Mouse (Mus musculus) embryo, embryonic 10 days (tissue): ENCODE results near the gene Acsl1.
A peak's percentile ranks its signal among the peaks of the same experiment; 100 is the strongest.

Experiments used
- DNase-seq: peaks from one replicate; pipeline ENCODE4 v3.0.0-alpha.2; 2015; ENCODE audit warnings: low spot score

Acsl1 gene

GRCm38 (mm10) chr8:46470792-46471781 is at the start of gene Acsl1:
TSS of gene Acsl1 (plus strand) at chr8:46471037.
- peak; percentile 99 for DNase-seq

GRCm38 (mm10) chr8:46421515-46421914 is 49.3 kb upstream of the Acsl1 start:
- peak; percentile 20 for DNase-seq

- DNase-seq: no peak
These were observed 42.9 kb upstream of the Acsl1 start for GRCm38 (mm10) chr8:46427940-46428339.

DNA sequence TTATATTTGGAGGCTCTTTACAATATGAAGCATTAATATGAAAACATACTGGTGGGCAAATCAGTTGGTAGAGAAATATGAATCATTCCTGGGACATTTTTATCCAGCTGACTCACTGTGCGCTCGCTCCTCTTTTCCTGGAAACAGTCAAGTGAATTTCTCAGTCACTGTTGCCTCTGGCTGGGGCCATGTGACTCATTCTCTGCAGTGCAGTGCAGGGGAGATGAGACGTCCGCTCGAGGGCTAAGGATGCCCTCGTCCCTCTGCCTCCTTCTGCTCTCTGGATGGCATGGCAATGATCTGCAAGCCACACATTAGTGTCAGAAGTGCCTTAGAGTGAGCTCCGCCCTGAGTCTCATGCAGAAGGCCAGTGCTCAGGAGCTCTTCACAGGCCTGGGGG is 41.0 kb upstream of the Acsl1 start:
- no peak for DNase-seq

DNA sequence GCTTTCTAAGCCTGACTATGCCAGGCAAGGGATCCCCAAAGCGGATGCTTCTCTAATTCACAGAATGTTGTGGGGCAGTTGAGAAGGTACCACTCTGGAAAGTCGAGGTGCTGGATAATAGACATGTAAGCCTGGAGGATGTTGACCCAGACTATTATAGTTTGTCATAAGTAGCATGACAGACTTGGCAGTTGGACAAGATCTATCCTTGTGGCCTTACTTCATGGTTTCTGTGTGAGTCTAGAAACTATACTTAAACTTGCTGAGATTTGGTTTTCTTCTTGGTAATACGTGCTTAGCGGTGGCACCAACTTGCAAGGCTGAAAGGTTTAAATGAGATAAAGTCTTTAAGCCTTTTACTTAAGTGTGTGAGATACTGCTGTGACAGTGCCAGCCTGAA is 38.9 kb upstream of the Acsl1 start:
- no peak for DNase-seq

DNA sequence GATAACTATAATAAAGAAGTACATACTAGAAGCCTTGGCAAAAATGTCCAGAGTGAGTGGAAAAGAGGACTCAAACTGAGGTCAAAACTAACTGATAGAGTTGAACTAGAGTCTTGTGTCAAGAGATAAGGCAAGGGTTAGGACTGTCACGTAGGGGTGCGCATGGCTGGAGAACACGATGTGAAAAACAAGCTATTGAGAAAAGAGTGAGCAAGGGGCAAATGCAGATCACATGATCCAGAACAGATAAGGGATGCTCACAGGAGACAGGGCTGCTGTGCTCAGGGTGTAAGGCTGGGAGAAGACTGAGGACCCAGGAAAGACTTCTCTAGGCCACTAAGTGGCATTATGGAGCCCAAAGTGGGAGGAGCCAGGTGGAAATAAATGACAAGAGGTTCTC is 38.3 kb upstream of the Acsl1 start:
- DNase-seq: no peak

GRCm38 (mm10) chr8:46433656-46434055 is 37.2 kb upstream of the Acsl1 start:
- DNase-seq: no peak

DNA sequence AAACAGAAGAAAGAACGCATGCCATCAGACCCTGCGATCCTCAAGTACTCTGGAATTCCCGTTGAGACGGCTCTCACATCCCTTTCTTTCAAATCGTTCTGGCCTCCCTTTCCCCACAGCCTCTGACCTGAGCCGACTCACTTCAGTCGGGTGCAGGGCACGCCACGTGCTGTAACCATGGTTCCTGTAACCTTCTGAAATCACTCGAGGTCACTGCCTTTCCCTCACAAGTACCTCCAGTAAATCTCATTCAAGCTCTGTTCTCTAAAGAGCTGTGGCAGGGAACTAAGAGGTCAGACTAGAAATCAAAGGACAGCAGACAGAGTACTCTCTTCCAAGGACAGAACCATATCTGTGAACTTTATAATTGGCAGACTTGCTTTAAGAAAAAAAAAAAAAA is 32.3 kb upstream of the Acsl1 start:
- DNase-seq: no peak

GRCm38 (mm10) chr8:46445964-46446915 is 24.6 kb upstream of the Acsl1 start:
- peak; percentile 43 for DNase-seq

DNA sequence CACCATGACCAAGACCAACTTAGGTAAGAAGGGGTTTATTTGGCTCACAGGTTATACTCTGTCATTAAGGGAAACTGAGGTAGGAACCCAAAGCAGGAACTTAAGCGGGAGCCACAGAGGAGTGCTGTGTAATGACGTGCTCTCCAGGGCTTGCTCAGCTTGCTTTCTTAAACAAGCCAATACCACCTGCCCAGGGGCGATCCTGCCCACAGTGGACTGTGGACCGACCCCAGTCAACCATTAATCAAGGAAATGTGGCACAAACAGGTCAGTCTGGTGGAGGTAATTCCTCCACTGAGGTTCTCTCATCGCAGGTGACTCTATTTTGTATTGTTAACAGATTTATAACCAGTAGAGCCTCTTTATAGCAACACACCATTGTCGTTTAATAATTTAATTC is 23.5 kb upstream of the Acsl1 start:
- DNase-seq: no peak

GRCm38 (mm10) chr8:46448606-46449005 is 22.2 kb upstream of the Acsl1 start:
- DNase-seq: no peak

DNA sequence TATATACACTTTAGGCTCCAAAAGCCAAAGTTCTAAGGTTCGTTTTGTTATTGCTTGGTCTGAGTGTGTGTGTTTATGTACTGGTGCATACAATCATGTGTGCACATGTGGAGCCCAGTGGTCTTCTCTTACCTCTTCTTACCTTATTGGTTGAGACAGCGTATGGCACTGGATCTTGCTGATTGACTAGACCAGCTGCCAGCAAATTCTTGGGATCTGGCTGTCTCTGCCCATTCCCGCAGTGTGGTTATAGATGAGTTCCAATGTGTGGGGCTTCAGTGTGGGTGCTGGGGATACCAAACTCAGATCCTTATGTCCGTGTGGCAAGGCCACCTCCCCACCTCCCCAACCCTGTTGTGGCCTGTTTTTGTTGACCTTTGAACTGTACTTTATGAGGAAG is 21.8 kb upstream of the Acsl1 start:
- DNase-seq: no peak

DNA sequence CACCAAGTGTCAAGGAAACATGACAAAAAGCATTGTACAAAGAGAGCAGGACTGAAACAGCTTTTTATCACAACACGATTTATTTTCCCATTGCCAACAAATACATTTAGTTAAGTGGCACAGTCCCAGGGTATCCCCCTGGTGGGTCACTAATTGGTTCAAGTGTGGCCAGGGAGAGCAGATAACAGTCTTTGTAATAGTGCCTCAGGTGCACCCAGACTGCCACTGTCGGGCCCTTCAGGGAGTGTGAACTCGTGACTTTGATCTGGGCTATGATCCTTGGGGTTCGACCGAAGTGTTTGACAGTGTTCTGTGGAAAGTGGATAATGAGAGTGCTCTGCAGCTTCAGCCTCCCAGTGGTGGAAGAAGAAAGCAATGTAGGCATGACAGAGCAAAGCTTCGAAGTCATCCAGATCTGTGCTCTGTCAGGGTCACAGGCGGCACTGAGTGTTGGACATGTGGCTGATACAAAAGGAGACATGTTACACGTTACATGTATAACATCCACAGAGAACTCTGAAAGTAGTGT is 21.1 kb upstream of the Acsl1 start:
- no peak for DNase-seq

- no peak for DNase-seq
These were observed 12.5 kb upstream of the Acsl1 start for GRCm38 (mm10) chr8:46458215-46458811.

DNA sequence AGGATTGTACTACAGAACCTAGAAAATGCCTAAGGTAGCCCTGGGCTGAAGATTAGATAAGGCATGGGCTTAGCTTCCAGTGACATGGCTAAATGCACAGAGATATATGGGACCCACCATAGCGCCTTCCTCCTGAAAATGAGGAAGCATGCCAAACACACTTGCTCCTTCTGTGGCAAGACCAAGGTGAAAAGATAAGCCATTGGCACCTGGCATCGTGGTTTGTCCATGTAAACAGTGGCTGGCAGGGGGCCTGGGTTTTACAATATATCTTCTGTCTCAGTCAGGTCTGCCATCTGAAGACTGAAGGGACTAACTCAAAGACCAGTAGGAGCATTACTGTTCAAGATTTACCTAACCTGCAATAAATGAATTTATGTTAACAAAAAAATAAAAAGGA is 2.4 kb upstream of the Acsl1 start:
- DNase-seq: no peak

DNA sequence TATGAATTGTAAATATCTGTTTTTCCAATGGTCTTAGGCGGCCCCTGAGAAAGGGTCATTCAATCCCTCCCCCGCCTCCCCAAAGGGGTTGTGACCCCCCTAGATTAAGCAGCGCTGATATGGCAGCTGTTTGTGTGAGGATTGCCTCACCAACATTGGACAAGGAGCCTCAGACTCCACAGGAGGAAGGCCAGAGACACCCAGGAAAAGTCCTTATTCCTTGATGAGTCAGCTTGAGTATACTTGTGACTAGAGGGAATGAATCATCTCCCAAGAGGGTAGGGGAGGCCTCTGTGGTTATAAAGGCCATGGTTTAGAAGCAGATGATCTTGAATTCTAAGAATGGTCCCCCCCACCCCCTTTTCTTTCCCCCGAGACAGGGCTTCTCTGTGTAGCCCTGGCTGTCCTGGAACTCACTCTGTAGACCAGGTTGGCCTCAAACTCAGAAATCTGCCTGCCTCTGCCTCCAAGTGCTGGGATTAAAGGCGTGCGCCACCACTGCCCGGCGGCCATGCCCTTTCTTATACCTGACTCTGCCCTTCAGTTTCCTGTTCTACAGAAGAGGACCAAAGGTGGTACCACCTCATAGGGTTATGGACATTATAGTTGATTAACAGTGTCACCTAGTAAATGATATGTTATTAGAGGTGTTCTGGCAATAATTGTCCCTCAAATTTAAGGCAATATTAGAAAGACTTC is 1.6 kb upstream of the Acsl1 start:
- DNase-seq: no peak

- DNase-seq: no peak
These were observed 596 bp upstream of the Acsl1 start for GRCm38 (mm10) chr8:46470091-46470791.

- no peak for DNase-seq
These were observed 1.2 kb downstream of the Acsl1 start for GRCm38 (mm10) chr8:46471926-46472485.

- no peak for DNase-seq
These were observed 3.3 kb downstream of the Acsl1 start for GRCm38 (mm10) chr8:46474120-46474519.

DNA sequence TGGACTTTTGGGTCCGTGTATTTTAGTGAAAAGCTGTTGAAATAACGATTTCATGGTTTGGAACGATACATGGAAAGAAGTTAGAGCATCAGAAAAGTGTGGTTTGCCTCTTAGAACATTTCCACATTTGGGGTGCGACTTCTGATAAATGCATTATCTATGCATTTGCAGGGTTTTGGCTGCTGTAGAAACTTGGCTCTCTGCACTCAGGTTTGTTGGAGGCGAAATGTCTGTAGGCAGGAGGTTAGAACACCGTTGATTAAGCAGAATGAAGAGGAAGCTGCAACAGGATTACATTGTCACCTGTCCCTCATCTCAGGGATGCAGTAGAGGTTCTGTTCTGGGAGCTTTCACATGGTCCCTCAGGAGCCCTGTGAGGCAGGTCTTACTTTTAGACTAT is 3.8 kb downstream of the Acsl1 start:
- no peak for DNase-seq
